ENCODE assay signal across 8 mouse cellular contexts in genomic region chr12:116513788-116514187, GRCm38 (mm10). TPM values are rescaled to one million over a fixed set of nuclear protein-coding genes. Genes with fewer than 3 reads are reported as not detected.
"Had no signal": no experiment of that assay in that cellular context is flagged by ENCODE, and none has a peak within 500 bp of the region (broad histone marks: within the 10 kb centered on the region; RNA-seq: fewer than 3 reads in every experiment).

No protein-coding gene starts in this region.

RNA-seq across cellular contexts. Expression of gene Ptprn2, which starts 28.3 kb away (rescaled TPM):
- total RNA-seq: gastrocnemius, adult 2 months; gastrocnemius, postnatal 25 days; granulocyte monocyte progenitor cell, adult 5-6 weeks; hematopoietic stem cell, adult 5-6 weeks; liver, adult 2 months had no signal
- polyA plus RNA-seq: heart, embryonic 11.5 days; heart, postnatal 0 days; limb, embryonic 11.5 days had no signal
